Mouse (Mus musculus) CH12.LX (cell line): ENCODE results near the gene Tpk1. TPM values are rescaled to one million over a fixed set of nuclear protein-coding genes. Genes with fewer than 3 reads are reported as not detected.

ENCODE experiments used
- DNase-seq: peaks from one replicate; pipeline ENCODE4 v3.0.0-alpha.2; 2013; ENCODE audit errors: extremely low read depth
- H3K27ac ChIP-seq: 2 replicates; pipeline ENCODE4 v1.5.1; 2012; ENCODE audit warnings: low read depth, mild to moderate bottlenecking, control low read depth, moderate library complexity; ENCODE audit not compliant: insufficient read depth
- H3K27me3 ChIP-seq: replicated peaks from 2 replicates; pipeline ENCODE3; 2012; ENCODE audit warnings: inconsistent platforms
- H3K36me3 ChIP-seq, 2 experiments: replicated peaks in 1 of 2; 2 replicates each; pipeline versions ENCODE3 to v1.6.1; 2012; ENCODE audit warnings: inconsistent platforms in 1 of 2, low read length in 1 of 2, mild to moderate bottlenecking in 1 of 2, mixed read lengths in 1 of 2, moderate library complexity in 1 of 2; ENCODE audit not compliant: control insufficient read depth in 1 of 2, insufficient read depth in 1 of 2
- H3K4me1 ChIP-seq, 2 experiments: 2 replicates each; pipeline ENCODE4 v1.6.1; 2012; ENCODE audit warnings: inconsistent platforms in 1 of 2, moderate library complexity in 1 of 2; ENCODE audit not compliant: insufficient read depth in 2 of 2, control insufficient read depth in 1 of 2
- H3K4me2 ChIP-seq: 2 replicates; pipeline ENCODE4 v1.6.1; 2012; ENCODE audit warnings: low read depth, mild to moderate bottlenecking, control low read depth; ENCODE audit not compliant: poor library complexity, insufficient read depth, severe bottlenecking
- H3K4me3 ChIP-seq, 3 experiments: fragments of 150-350 bp in 1 of 3; sonication (generic) in 1 of 3; replicated peaks in 1 of 3; 2 replicates each; pipeline versions ENCODE3 to v1.5.1; 2011 to 2012; ENCODE audit warnings: low read depth in 2 of 3, low read length in 2 of 3, mild to moderate bottlenecking in 2 of 3, moderate library complexity in 2 of 3, control low read depth in 1 of 3, improper control_type of control experiment in 1 of 3, inconsistent platforms in 1 of 3, mixed read lengths in 1 of 3; ENCODE audit not compliant: poor library complexity in 1 of 3
- H3K79me2 ChIP-seq: replicated peaks from 2 replicates; pipeline ENCODE4 v1.6.1; 2012; ENCODE audit warnings: mild to moderate bottlenecking, moderate library complexity; ENCODE audit not compliant: control insufficient read depth, poor library complexity, insufficient read depth, severe bottlenecking; ENCODE audit errors: extremely low read depth
- H3K9ac ChIP-seq: 2 replicates; pipeline ENCODE4 v1.6.1; 2012; ENCODE audit warnings: low read depth, mild to moderate bottlenecking, control low read depth, moderate library complexity; ENCODE audit not compliant: insufficient read depth
- H3K9me3 ChIP-seq: replicated peaks from 2 replicates; pipeline ENCODE3; 2012; ENCODE audit warnings: low read length, inconsistent platforms, mixed read lengths
- CHD2 ChIP-seq: IDR thresholded peaks from 2 replicates; pipeline ENCODE4 v1.6.1; 2011; ENCODE audit warnings: low read length, improper control_type of control experiment
- CTCF ChIP-seq, 2 experiments: IDR thresholded peaks in 1 of 2; conservative IDR thresholded peaks in 1 of 2; 2 replicates each; pipeline ENCODE4 v1.5.1; 2011 to 2012; ENCODE audit warnings: low read depth in 2 of 2, low read length in 2 of 2, improper control_type of control experiment in 1 of 2, inconsistent platforms in 1 of 2, mild to moderate bottlenecking in 1 of 2, moderate library complexity in 1 of 2
- E2F4 ChIP-seq: IDR thresholded peaks from 2 replicates; pipeline ENCODE4 v1.6.1; 2011; ENCODE audit warnings: low read depth, low read length, improper control_type of control experiment; ENCODE audit not compliant: insufficient replicate concordance
- ELF1 ChIP-seq: IDR thresholded peaks from 2 replicates; pipeline ENCODE4 v1.6.1; 2014; ENCODE audit warnings: low read depth, mild to moderate bottlenecking, inconsistent platforms, low read length, improper control_type of control experiment
- ETS1 ChIP-seq: conservative IDR thresholded peaks from 2 replicates; pipeline ENCODE4 v1.6.1; 2012; ENCODE audit warnings: low read depth, mild to moderate bottlenecking, inconsistent platforms, low read length, improper control_type of control experiment, moderate library complexity
- GABPA ChIP-seq: IDR thresholded peaks from 2 replicates; pipeline ENCODE4 v1.6.1; 2012; ENCODE audit warnings: low read depth, low read length, improper control_type of control experiment, inconsistent platforms; ENCODE audit not compliant: insufficient replicate concordance
- IRF4 ChIP-seq: IDR thresholded peaks from 2 replicates; pipeline ENCODE4 v1.6.1; 2014; ENCODE audit warnings: low read depth, mild to moderate bottlenecking, inconsistent platforms, low read length, improper control_type of control experiment
- JUN ChIP-seq: IDR thresholded peaks from 2 replicates; pipeline ENCODE4 v1.6.1; 2011; ENCODE audit warnings: low read depth, mild to moderate bottlenecking, low read length, improper control_type of control experiment, moderate library complexity; ENCODE audit not compliant: insufficient read depth
- JUND ChIP-seq: conservative IDR thresholded peaks from 2 replicates; pipeline ENCODE4 v1.6.1; 2011; ENCODE audit warnings: low read depth, low read length, improper control_type of control experiment
- MAFK ChIP-seq: IDR thresholded peaks from 2 replicates; pipeline ENCODE4 v1.6.1; 2011; ENCODE audit warnings: low read length, improper control_type of control experiment; ENCODE audit not compliant: insufficient replicate concordance
- MAX ChIP-seq: IDR thresholded peaks from 2 replicates; pipeline ENCODE4 v1.6.1; 2011; ENCODE audit warnings: low read length, improper control_type of control experiment
- MXI1 ChIP-seq: IDR thresholded peaks from 2 replicates; pipeline ENCODE4 v1.6.1; 2011; ENCODE audit warnings: mild to moderate bottlenecking, low read depth, low read length, improper control_type of control experiment
- NELFE ChIP-seq: IDR thresholded peaks from 2 replicates; pipeline ENCODE4 v1.6.1; 2011; ENCODE audit warnings: low read depth, low read length, improper control_type of control experiment
- NRF1 ChIP-seq: IDR thresholded peaks from 2 replicates; pipeline ENCODE4 v1.6.1; 2014; ENCODE audit warnings: low read depth, mild to moderate bottlenecking, inconsistent platforms, low read length, improper control_type of control experiment, moderate library complexity
- PAX5 ChIP-seq: IDR thresholded peaks from 2 replicates; pipeline ENCODE4 v1.6.1; 2012; ENCODE audit warnings: low read length, inconsistent platforms, mixed read lengths
- POLR2A ChIP-seq: IDR thresholded peaks from 2 replicates; pipeline ENCODE4 v1.6.1; 2011; ENCODE audit warnings: low read depth, mild to moderate bottlenecking, improper control_type of control experiment, low read length
- POLR2AphosphoS2 ChIP-seq: IDR thresholded peaks from 2 replicates; pipeline ENCODE4 v1.6.1; 2011; ENCODE audit warnings: low read depth, low read length, improper control_type of control experiment
- RAD21 ChIP-seq: IDR thresholded peaks from 2 replicates; pipeline ENCODE4 v1.6.1; 2011; ENCODE audit warnings: low read depth, mild to moderate bottlenecking, low read length, improper control_type of control experiment, moderate library complexity
- RCOR1 ChIP-seq: conservative IDR thresholded peaks from 2 replicates; pipeline ENCODE4 v1.6.1; 2012; ENCODE audit warnings: low read depth, mild to moderate bottlenecking, inconsistent platforms, low read length, improper control_type of control experiment
- SIN3A ChIP-seq: IDR thresholded peaks from 2 replicates; pipeline ENCODE4 v1.6.1; 2012; ENCODE audit warnings: low read length, improper control_type of control experiment, inconsistent platforms
- SMC3 ChIP-seq: IDR thresholded peaks from 2 replicates; pipeline ENCODE4 v1.6.1; 2011; ENCODE audit warnings: low read depth, low read length, improper control_type of control experiment
- TCF12 ChIP-seq: IDR thresholded peaks from 2 replicates; pipeline ENCODE4 v1.6.1; 2014; ENCODE audit warnings: low read depth, mild to moderate bottlenecking, inconsistent platforms, low read length, improper control_type of control experiment
- USF1 ChIP-seq: IDR thresholded peaks from 2 replicates; pipeline ENCODE4 v1.6.1; 2014; ENCODE audit warnings: low read depth, mild to moderate bottlenecking, inconsistent platforms, low read length, improper control_type of control experiment
- ZC3H11A ChIP-seq: IDR thresholded peaks from 2 replicates; pipeline ENCODE4 v1.6.1; 2012; ENCODE audit warnings: low read depth, mild to moderate bottlenecking, inconsistent platforms, low read length, improper control_type of control experiment
- ZMIZ1 ChIP-seq: IDR thresholded peaks from 2 replicates; pipeline ENCODE4 v1.6.1; 2012; ENCODE audit warnings: low read depth, mild to moderate bottlenecking, inconsistent platforms, low read length, improper control_type of control experiment
- ZNF384 ChIP-seq: IDR thresholded peaks from 2 replicates; pipeline ENCODE4 v1.6.1; 2012; ENCODE audit warnings: low read depth, low read length, improper control_type of control experiment, inconsistent platforms
- dilution Hi-C: fragments of 300-500 bp; cut with MboI; formaldehyde crosslinking; loops from 2 replicates; pipeline ENCODE4 v1.14.3; 2020; ENCODE audit warnings: low sequenced_read_pairs; ENCODE audit not compliant: extremely low pct_unique_long_range_greater_than_20kb, extremely low pct_ligation_motif_present
- in situ Hi-C: fragments of 300-500 bp; cut with MboI; formaldehyde crosslinking; loops from 3 replicates; pipeline ENCODE4 v1.14.3; 2019; ENCODE audit warnings: low sequenced_read_pairs, low pct_ligation_motif_present, low pct_unique_long_range_greater_than_20kb, mixed read lengths
- polyA plus RNA-seq: library from polyadenylated mRNA; unstranded; fragments of >175 nt; gene quantifications from 2 replicates; pipeline ENCODE4 v1.2.1, GENCODE M21; 2012; ENCODE audit warnings: low read depth; ENCODE audit not compliant: insufficient read length
- total RNA-seq, 2 experiments: library from RNA; depleted of rRNA; stranded (reverse); fragments of 300-350 nt in 1 of 2; fragments of >200 nt in 1 of 2; gene quantifications; 2 replicates each; pipeline ENCODE4 v1.2.3; 2012 to 2014

The Tpk1 gene
- total and polyA plus RNA-seq, 3 experiments: 3.9 to 6.3 (median 4.8) TPM

DNA sequence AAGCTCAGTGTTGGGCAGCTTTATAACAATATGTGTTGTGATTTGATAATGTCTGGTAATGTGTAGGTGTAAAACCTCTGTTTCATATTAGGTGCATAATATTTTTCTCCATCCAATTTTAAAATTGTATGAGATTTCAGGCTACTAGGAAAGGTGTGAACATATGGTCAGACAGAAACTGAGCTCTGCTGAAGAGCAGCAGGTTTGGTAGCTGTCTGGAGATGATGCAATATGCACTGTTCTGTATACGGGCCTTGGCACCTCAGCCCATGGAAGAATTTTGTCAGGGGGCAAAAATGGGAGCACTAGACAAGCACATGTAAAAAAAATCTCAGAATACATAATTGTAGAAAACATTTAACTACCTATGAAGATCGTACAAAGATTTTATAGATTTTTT is 84.3 kb downstream of the Tpk1 start:
- dilution Hi-C loops (no loop called here), in situ Hi-C loops (no loop called here)
- Histone ChIP-seq H3K4me3 (no peak overlapping the region), H3K9me3 (no peaks in the 10 kb centered on the region), H3K36me3 (no peaks in the 10 kb centered on the region), H3K27ac (no peak overlapping the region), H3K4me1 (no peaks in the 10 kb centered on the region), H3K79me2 (no peaks in the 10 kb centered on the region), H3K4me2 (no peak overlapping the region), H3K27me3 (no peaks in the 10 kb centered on the region), H3K9ac (no peak overlapping the region)
- no peak for DNase-seq
- TF ChIP-seq E2F4 (no peak), ELF1 (no peak), MAFK (no peak), POLR2AphosphoS2 (no peak), ZNF384 (no peak), CHD2 (no peak), RCOR1 (no peak), MXI1 (no peak), POLR2A (no peak), SMC3 (no peak)

- Histone ChIP-seq H3K4me1 (no peaks in the 10 kb centered on the region), H3K4me3 (no peak overlapping the region), H3K79me2 (no peaks in the 10 kb centered on the region), H3K27ac (no peak overlapping the region), H3K27me3 (no peaks in the 10 kb centered on the region), H3K4me2 (no peak overlapping the region), H3K36me3 (no peaks in the 10 kb centered on the region), H3K9ac (no peak overlapping the region), H3K9me3 (no peaks in the 10 kb centered on the region)
- dilution Hi-C loops: no loop called here
- in situ Hi-C loops: no loop called here
- TF ChIP-seq MAFK: no peak
- TF ChIP-seq ELF1: no peak
- no peak for TF ChIP-seq ZC3H11A
- TF ChIP-seq USF1: no peak
- TF ChIP-seq IRF4: no peak
- TF ChIP-seq ETS1: no peak
- TF ChIP-seq GABPA: no peak
- no peak for TF ChIP-seq NRF1
- no peak for TF ChIP-seq CTCF (conservative IDR thresholded peaks at IDR 0.05 in 1 of 2, IDR thresholded peaks at IDR 0.05 in 1 of 2; ENCODE audit: low read depth in 2 of 2, low read length in 2 of 2)
- TF ChIP-seq JUN: no peak
- no peak for TF ChIP-seq ZMIZ1
- no peak for TF ChIP-seq PAX5
- no peak for TF ChIP-seq POLR2AphosphoS2
- no peak for TF ChIP-seq MAX
- TF ChIP-seq JUND: no peak
- no peak for TF ChIP-seq POLR2A
- TF ChIP-seq NELFE: no peak
- no peak for TF ChIP-seq TCF12
- no peak for TF ChIP-seq RAD21
- no peak for TF ChIP-seq SIN3A
- no peak for DNase-seq
These were observed 98.2 kb downstream of the Tpk1 start for GRCm38 (mm10) chr6:43567885-43568284.
